Mouse (Mus musculus) CH12.LX (cell line): ENCODE measurements around the gene Xpr1. TPM values are rescaled to one million over a fixed set of nuclear protein-coding genes. Genes with fewer than 3 reads are reported as not detected.

ENCODE experiments used
- DNase-seq: peaks from one replicate; pipeline ENCODE4 v3.0.0-alpha.2; 2013; ENCODE audit errors: extremely low read depth
- H3K27ac ChIP-seq: 2 replicates; pipeline ENCODE4 v1.5.1; 2012; ENCODE audit warnings: low read depth, mild to moderate bottlenecking, control low read depth, moderate library complexity; ENCODE audit not compliant: insufficient read depth
- H3K27me3 ChIP-seq: replicated peaks from 2 replicates; pipeline ENCODE3; 2012; ENCODE audit warnings: inconsistent platforms
- H3K36me3 ChIP-seq, 2 experiments: replicated peaks in 1 of 2; 2 replicates each; pipeline versions ENCODE3 to v1.6.1; 2012; ENCODE audit warnings: inconsistent platforms in 1 of 2, low read length in 1 of 2, mild to moderate bottlenecking in 1 of 2, mixed read lengths in 1 of 2, moderate library complexity in 1 of 2; ENCODE audit not compliant: control insufficient read depth in 1 of 2, insufficient read depth in 1 of 2
- H3K4me1 ChIP-seq, 2 experiments: 2 replicates each; pipeline ENCODE4 v1.6.1; 2012; ENCODE audit warnings: inconsistent platforms in 1 of 2, moderate library complexity in 1 of 2; ENCODE audit not compliant: insufficient read depth in 2 of 2, control insufficient read depth in 1 of 2
- H3K4me2 ChIP-seq: 2 replicates; pipeline ENCODE4 v1.6.1; 2012; ENCODE audit warnings: low read depth, mild to moderate bottlenecking, control low read depth; ENCODE audit not compliant: poor library complexity, insufficient read depth, severe bottlenecking
- H3K4me3 ChIP-seq, 3 experiments: fragments of 150-350 bp in 1 of 3; sonication (generic) in 1 of 3; replicated peaks in 1 of 3; 2 replicates each; pipeline versions ENCODE3 to v1.5.1; 2011 to 2012; ENCODE audit warnings: low read depth in 2 of 3, low read length in 2 of 3, mild to moderate bottlenecking in 2 of 3, moderate library complexity in 2 of 3, control low read depth in 1 of 3, improper control_type of control experiment in 1 of 3, inconsistent platforms in 1 of 3, mixed read lengths in 1 of 3; ENCODE audit not compliant: poor library complexity in 1 of 3
- H3K79me2 ChIP-seq: replicated peaks from 2 replicates; pipeline ENCODE4 v1.6.1; 2012; ENCODE audit warnings: mild to moderate bottlenecking, moderate library complexity; ENCODE audit not compliant: control insufficient read depth, poor library complexity, insufficient read depth, severe bottlenecking; ENCODE audit errors: extremely low read depth
- H3K9ac ChIP-seq: 2 replicates; pipeline ENCODE4 v1.6.1; 2012; ENCODE audit warnings: low read depth, mild to moderate bottlenecking, control low read depth, moderate library complexity; ENCODE audit not compliant: insufficient read depth
- H3K9me3 ChIP-seq: replicated peaks from 2 replicates; pipeline ENCODE3; 2012; ENCODE audit warnings: low read length, inconsistent platforms, mixed read lengths
- E2F4 ChIP-seq: IDR thresholded peaks from 2 replicates; pipeline ENCODE4 v1.6.1; 2011; ENCODE audit warnings: low read depth, low read length, improper control_type of control experiment; ENCODE audit not compliant: insufficient replicate concordance
- ELF1 ChIP-seq: IDR thresholded peaks from 2 replicates; pipeline ENCODE4 v1.6.1; 2014; ENCODE audit warnings: low read depth, mild to moderate bottlenecking, inconsistent platforms, low read length, improper control_type of control experiment
- KAT2A ChIP-seq: IDR thresholded peaks from 2 replicates; pipeline ENCODE4 v1.6.1; 2012; ENCODE audit warnings: low read length, improper control_type of control experiment, inconsistent platforms; ENCODE audit not compliant: insufficient replicate concordance
- MAZ ChIP-seq: IDR thresholded peaks from 2 replicates; pipeline ENCODE4 v1.6.1; 2012; ENCODE audit warnings: low read depth, mild to moderate bottlenecking, inconsistent platforms, low read length, improper control_type of control experiment, moderate library complexity
- MEF2A ChIP-seq: IDR thresholded peaks from 2 replicates; pipeline ENCODE4 v1.6.1; 2014; ENCODE audit warnings: low read depth, mild to moderate bottlenecking, inconsistent platforms, low read length, improper control_type of control experiment, borderline replicate concordance
- MXI1 ChIP-seq: IDR thresholded peaks from 2 replicates; pipeline ENCODE4 v1.6.1; 2011; ENCODE audit warnings: mild to moderate bottlenecking, low read depth, low read length, improper control_type of control experiment
- PAX5 ChIP-seq: IDR thresholded peaks from 2 replicates; pipeline ENCODE4 v1.6.1; 2012; ENCODE audit warnings: low read length, inconsistent platforms, mixed read lengths
- POLR2A ChIP-seq: IDR thresholded peaks from 2 replicates; pipeline ENCODE4 v1.6.1; 2011; ENCODE audit warnings: low read depth, mild to moderate bottlenecking, improper control_type of control experiment, low read length
- POLR2AphosphoS2 ChIP-seq: IDR thresholded peaks from 2 replicates; pipeline ENCODE4 v1.6.1; 2011; ENCODE audit warnings: low read depth, low read length, improper control_type of control experiment
- RAD21 ChIP-seq: IDR thresholded peaks from 2 replicates; pipeline ENCODE4 v1.6.1; 2011; ENCODE audit warnings: low read depth, mild to moderate bottlenecking, low read length, improper control_type of control experiment, moderate library complexity
- SMC3 ChIP-seq: IDR thresholded peaks from 2 replicates; pipeline ENCODE4 v1.6.1; 2011; ENCODE audit warnings: low read depth, low read length, improper control_type of control experiment
- UBTF ChIP-seq: IDR thresholded peaks from 2 replicates; pipeline ENCODE4 v1.6.1; 2012; ENCODE audit warnings: low read depth, mild to moderate bottlenecking, inconsistent platforms, low read length, improper control_type of control experiment, moderate library complexity
- ZNF384 ChIP-seq: IDR thresholded peaks from 2 replicates; pipeline ENCODE4 v1.6.1; 2012; ENCODE audit warnings: low read depth, low read length, improper control_type of control experiment, inconsistent platforms
- dilution Hi-C: fragments of 300-500 bp; cut with MboI; formaldehyde crosslinking; loops from 2 replicates; pipeline ENCODE4 v1.14.3; 2020; ENCODE audit warnings: low sequenced_read_pairs; ENCODE audit not compliant: extremely low pct_unique_long_range_greater_than_20kb, extremely low pct_ligation_motif_present
- in situ Hi-C: fragments of 300-500 bp; cut with MboI; formaldehyde crosslinking; loops from 3 replicates; pipeline ENCODE4 v1.14.3; 2019; ENCODE audit warnings: low sequenced_read_pairs, low pct_ligation_motif_present, low pct_unique_long_range_greater_than_20kb, mixed read lengths
- polyA plus RNA-seq: library from polyadenylated mRNA; unstranded; fragments of >175 nt; gene quantifications from 2 replicates; pipeline ENCODE4 v1.2.1, GENCODE M21; 2012; ENCODE audit warnings: low read depth; ENCODE audit not compliant: insufficient read length
- total RNA-seq, 2 experiments: library from RNA; depleted of rRNA; stranded (reverse); fragments of 300-350 nt in 1 of 2; fragments of >200 nt in 1 of 2; gene quantifications; 2 replicates each; pipeline ENCODE4 v1.2.3; 2012 to 2014

Gene Xpr1
- total and polyA plus RNA-seq, 3 experiments, result 7.7 to 13.1 (median 9.6) TPM

- H3K27me3 ChIP-seq, result peaks cover 2% of the 10 kb centered on the region
- H3K4me3 ChIP-seq, result no peak overlapping the region
- TF ChIP-seq POLR2AphosphoS2 (no peak), RAD21 (no peak), KAT2A (no peak), MEF2A (no peak), MXI1 (no peak), ZNF384 (no peak), MAZ (no peak), PAX5 (no peak), SMC3 (no peak), ELF1 (no peak), E2F4 (no peak), UBTF (no peak)
- DNase-seq, result no peak
- dilution Hi-C loops (no loop called here), in situ Hi-C loops (no loop called here)
- peaks cover 3% of the 10 kb centered on the region for H3K9me3 ChIP-seq
- H3K9ac ChIP-seq, result no peak overlapping the region
- no peak overlapping the region for H3K4me2 ChIP-seq
- H3K4me1 ChIP-seq, result peaks cover 0 to under 1% of the 10 kb centered on the region in 2 experiments; a peak in 1 of 4 replicates
- H3K79me2 ChIP-seq, result no peaks in the 10 kb centered on the region
- no peaks in the 10 kb centered on the region for H3K36me3 ChIP-seq
- no peak overlapping the region for H3K27ac ChIP-seq
Observed at GRCm38 (mm10) chr1:155241701-155242487, 175.3 kb downstream of the Xpr1 start.

- no peak for TF ChIP-seq POLR2A
- TF ChIP-seq, all 38 proteins: peak for 0
- in situ Hi-C loops, result no loop called here
- no peaks in the 10 kb centered on the region for H3K79me2 ChIP-seq
- no peak overlapping the region for H3K9ac ChIP-seq
- dilution Hi-C loops, result no loop called here
- H3K27ac ChIP-seq, result no peak overlapping the region
- H3K36me3 ChIP-seq, result no peaks in the 10 kb centered on the region
- no peak for DNase-seq
- peaks cover 0 to 9% of the 10 kb centered on the region in 2 experiments; a peak in 2 of 4 replicates for H3K4me1 ChIP-seq
- no peak overlapping the region for H3K4me3 ChIP-seq
- H3K27me3 ChIP-seq, result peaks cover 2% of the 10 kb centered on the region
- H3K9me3 ChIP-seq, result peaks cover 3% of the 10 kb centered on the region
- no peak overlapping the region for H3K4me2 ChIP-seq
Observed at GRCm38 (mm10) chr1:155239962-155240717, 177.1 kb downstream of the Xpr1 start.
